Mouse (Mus musculus) myocyte (in vitro differentiated cells): ENCODE measurements at regions not wholly inside any gene's neighbourhood (a gene's known extent, or its start where the extent isn't known, plus 50 kb on each side); places are given as distances from the start of the nearest gene placed in this dataset.

ENCODE experiments used
- H3K27me3 ChIP-seq: one replicate; pipeline ENCODE4 v1.6.1; 2011; ENCODE audit not compliant: control insufficient read depth, insufficient read depth, insufficient read length
- H3K36me3 ChIP-seq: one replicate; pipeline ENCODE4 v1.6.1; 2011; ENCODE audit not compliant: control insufficient read depth, insufficient read depth
- H3K4me2 ChIP-seq: one replicate; pipeline ENCODE4 v1.6.1; 2011; ENCODE audit warnings: low read depth, control low read depth
- H3K4me3 ChIP-seq: one replicate; pipeline ENCODE4 v1.5.1; 2011; ENCODE audit warnings: mild to moderate bottlenecking, control low read depth, moderate library complexity
- H3K79me2 ChIP-seq: one replicate; pipeline ENCODE4 v1.6.1; 2011; ENCODE audit not compliant: control insufficient read depth, insufficient read depth
- H3ac ChIP-seq: one replicate; pipeline ENCODE4 v1.6.1; 2011; ENCODE audit not compliant: control insufficient read depth, insufficient read length
- CEBPB ChIP-seq: IDR thresholded peaks from 2 replicates; pipeline ENCODE4 v1.6.1; 2011; ENCODE audit warnings: mild to moderate bottlenecking, moderate library complexity; ENCODE audit not compliant: poor library complexity, insufficient read depth, severe bottlenecking
- E2F4 ChIP-seq: IDR thresholded peaks from one replicate; pipeline ENCODE4 v1.6.1; 2011; ENCODE audit warnings: mild to moderate bottlenecking, control low read depth, moderate library complexity; ENCODE audit not compliant: insufficient read depth
- MAX ChIP-seq: IDR thresholded peaks from one replicate; pipeline ENCODE4 v1.6.1; 2011; ENCODE audit warnings: low read depth, mild to moderate bottlenecking, control low read depth
- MYOD1 ChIP-seq, 3 experiments: IDR thresholded peaks; one replicate each; pipeline ENCODE4 v1.6.1; 2011; ENCODE audit warnings: control low read depth in 2 of 3, low read depth in 2 of 3, mild to moderate bottlenecking in 2 of 3, moderate library complexity in 1 of 3; ENCODE audit not compliant: insufficient read length in 2 of 3, control insufficient read depth in 1 of 3
- MYOG ChIP-seq, 3 experiments: IDR thresholded peaks; one replicate each; pipeline ENCODE4 v1.6.1; 2011; ENCODE audit warnings: control low read depth in 2 of 3, low read depth in 2 of 3, mild to moderate bottlenecking in 2 of 3; ENCODE audit not compliant: insufficient read length in 2 of 3, control insufficient read depth in 1 of 3, insufficient read depth in 1 of 3
- POLR2A ChIP-seq: IDR thresholded peaks from one replicate; pipeline ENCODE4 v1.6.1; 2011; ENCODE audit warnings: low read depth, mild to moderate bottlenecking, control low read depth, moderate library complexity; ENCODE audit not compliant: insufficient read length
- POLR2AphosphoS2 ChIP-seq: IDR thresholded peaks from one replicate; pipeline ENCODE4 v1.6.1; 2011; ENCODE audit warnings: low read depth, control low read depth; ENCODE audit not compliant: insufficient read length
- REST ChIP-seq: IDR thresholded peaks from one replicate; pipeline ENCODE4 v1.6.1; 2011; ENCODE audit warnings: mild to moderate bottlenecking, control low read depth, moderate library complexity; ENCODE audit not compliant: insufficient read depth, insufficient read length
- SRF ChIP-seq: IDR thresholded peaks from one replicate; pipeline ENCODE4 v1.6.1; 2011; ENCODE audit warnings: low read depth; ENCODE audit not compliant: control insufficient read depth, insufficient read length
- TCF12 ChIP-seq: IDR thresholded peaks from one replicate; pipeline ENCODE4 v1.6.1; 2011; ENCODE audit warnings: mild to moderate bottlenecking, control low read depth; ENCODE audit not compliant: poor library complexity, insufficient read depth, severe bottlenecking
- TCF3 ChIP-seq: IDR thresholded peaks from one replicate; pipeline ENCODE4 v1.6.1; 2011; ENCODE audit warnings: low read depth, control low read depth; ENCODE audit not compliant: insufficient read length
- USF1 ChIP-seq: IDR thresholded peaks from one replicate; pipeline ENCODE4 v1.6.1; 2011; ENCODE audit warnings: low read depth, mild to moderate bottlenecking, control low read depth, moderate library complexity

DNA sequence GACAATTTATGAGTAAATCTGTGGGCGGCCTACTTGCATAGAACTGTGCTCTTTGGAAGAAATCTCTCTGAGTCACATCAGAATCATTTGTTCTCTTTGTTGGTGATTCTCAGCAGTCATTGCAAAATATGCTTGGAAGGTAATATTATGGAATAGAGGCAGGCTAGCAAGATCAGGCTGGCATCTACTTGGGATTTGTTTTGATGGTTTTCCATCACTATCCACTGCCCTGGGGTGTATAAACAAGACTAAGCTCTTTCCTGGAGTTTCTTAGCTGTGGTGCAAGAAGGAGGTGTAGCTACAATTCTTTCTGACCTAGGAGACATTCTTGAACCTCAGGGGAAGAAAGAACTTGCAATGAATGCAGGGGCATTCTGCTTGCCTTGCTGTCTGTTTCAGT, 96.3 kb upstream of the Cyyr1 start:
- no peak overlapping the region for H3K4me2 ChIP-seq
- no peaks in the 10 kb centered on the region for H3K27me3 ChIP-seq
- H3K79me2 ChIP-seq = no peaks in the 10 kb centered on the region
- no peak for TF ChIP-seq TCF3
- no peak for TF ChIP-seq TCF12
- TF ChIP-seq SRF = no peak
- TF ChIP-seq MYOD1 (IDR thresholded peaks at IDR 0.05; ENCODE audit: control insufficient read depth in 1 of 3, insufficient read length in 2 of 3, low read depth in 2 of 3) = no peak
- TF ChIP-seq CEBPB = no peak
- TF ChIP-seq POLR2A = no peak
- H3K36me3 ChIP-seq = no peaks in the 10 kb centered on the region
- H3ac ChIP-seq = no peak overlapping the region
- no peak overlapping the region for H3K4me3 ChIP-seq

DNA sequence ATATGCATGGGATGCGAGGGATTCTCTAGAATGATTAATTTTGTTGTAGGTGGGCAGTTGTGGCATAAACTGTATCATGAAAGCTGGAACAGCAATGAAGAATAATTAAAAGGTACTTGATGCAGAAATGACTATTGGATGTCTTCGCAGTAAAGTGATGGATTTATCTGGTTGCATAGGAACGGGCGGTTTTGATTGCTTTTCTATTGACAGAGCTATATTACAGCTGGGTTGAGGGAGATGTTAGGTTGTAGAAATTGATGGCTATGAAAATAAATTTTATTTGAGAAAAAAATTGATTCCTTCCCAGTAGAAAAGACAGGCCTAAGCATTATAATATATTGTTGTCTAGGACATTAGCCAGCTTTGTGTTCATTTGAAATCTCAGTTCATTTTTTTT, 87.8 kb upstream of the Cyyr1 start:
- TF ChIP-seq POLR2A (no peak), TCF3 (no peak), MYOD1 (IDR thresholded peaks at IDR 0.05; ENCODE audit: control insufficient read depth in 1 of 3, insufficient read length in 2 of 3, low read depth in 2 of 3) (no peak), POLR2AphosphoS2 (no peak), TCF12 (no peak), USF1 (no peak), MYOG (IDR thresholded peaks at IDR 0.05; ENCODE audit: control insufficient read depth in 1 of 3, insufficient read depth in 1 of 3, insufficient read length in 2 of 3, low read depth in 2 of 3) (no peak), SRF (no peak), E2F4 (no peak)
- Histone ChIP-seq H3K79me2 (no peaks in the 10 kb centered on the region), H3K27me3 (no peaks in the 10 kb centered on the region), H3K4me3 (no peak overlapping the region), H3ac (no peak overlapping the region), H3K36me3 (no peaks in the 10 kb centered on the region), H3K4me2 (no peak overlapping the region)

- H3K79me2 ChIP-seq = no peaks in the 10 kb centered on the region
- H3K4me3 ChIP-seq = no peak overlapping the region
- no peaks in the 10 kb centered on the region for H3K36me3 ChIP-seq
- H3ac ChIP-seq = no peak overlapping the region
- no peak overlapping the region for H3K4me2 ChIP-seq
- H3K27me3 ChIP-seq = no peaks in the 10 kb centered on the region
- TF ChIP-seq MAX = no peak
- no peak for TF ChIP-seq E2F4
- TF ChIP-seq CEBPB = no peak
- no peak for TF ChIP-seq USF1
- TF ChIP-seq TCF12 = no peak
- TF ChIP-seq MYOD1 (IDR thresholded peaks at IDR 0.05; ENCODE audit: control insufficient read depth in 1 of 3, insufficient read length in 2 of 3, low read depth in 2 of 3) = no peak
- no peak for TF ChIP-seq POLR2A
- TF ChIP-seq POLR2AphosphoS2 = no peak
- no peak for TF ChIP-seq SRF
- TF ChIP-seq MYOG (IDR thresholded peaks at IDR 0.05; ENCODE audit: control insufficient read depth in 1 of 3, insufficient read depth in 1 of 3, insufficient read length in 2 of 3, low read depth in 2 of 3) = no peak
- no peak for TF ChIP-seq REST
- no peak for TF ChIP-seq TCF3
Observed at GRCm38 (mm10) chr16:85637079-85637478, 83.9 kb upstream of the Cyyr1 start.

- Histone ChIP-seq H3K27me3 (no peaks in the 10 kb centered on the region), H3ac (no peak overlapping the region), H3K79me2 (no peaks in the 10 kb centered on the region), H3K4me2 (no peak overlapping the region), H3K36me3 (no peaks in the 10 kb centered on the region), H3K4me3 (no peak overlapping the region)
- TF ChIP-seq TCF3 (no peak), TCF12 (no peak), E2F4 (no peak), SRF (no peak), MAX (no peak), POLR2AphosphoS2 (no peak), POLR2A (no peak), CEBPB (no peak)
Observed at GRCm38 (mm10) chr16:85629738-85630137, 76.5 kb upstream of the Cyyr1 start.

DNA sequence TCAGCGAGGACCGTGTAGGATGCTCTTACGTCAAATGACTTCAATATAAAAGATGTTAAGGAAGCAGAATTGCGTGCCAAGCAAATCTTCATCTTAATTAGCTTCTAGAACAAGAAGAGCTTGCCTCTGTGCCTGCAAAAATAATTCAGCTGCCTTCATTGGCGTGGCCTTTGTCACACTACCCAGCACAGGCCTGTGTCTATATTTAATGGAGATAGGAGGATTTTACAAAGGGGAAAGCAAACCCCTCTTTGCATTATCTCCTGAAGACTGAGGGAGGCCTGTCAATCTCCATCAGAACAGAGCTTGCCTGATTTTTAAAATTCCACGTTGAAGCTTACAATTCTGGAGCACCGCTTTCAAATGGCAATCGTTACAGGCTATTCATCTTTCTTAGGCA, 71.3 kb upstream of the Cyyr1 start:
- no peak for TF ChIP-seq E2F4
- TF ChIP-seq SRF = no peak
- TF ChIP-seq REST = no peak
- no peak for TF ChIP-seq MYOD1 (IDR thresholded peaks at IDR 0.05; ENCODE audit: control insufficient read depth in 1 of 3, insufficient read length in 2 of 3, low read depth in 2 of 3)
- TF ChIP-seq POLR2AphosphoS2 = no peak
- TF ChIP-seq TCF12 = no peak
- TF ChIP-seq POLR2A = no peak
- TF ChIP-seq CEBPB = no peak
- no peak for TF ChIP-seq TCF3
- TF ChIP-seq USF1 = no peak
- TF ChIP-seq MYOG (IDR thresholded peaks at IDR 0.05; ENCODE audit: control insufficient read depth in 1 of 3, insufficient read depth in 1 of 3, insufficient read length in 2 of 3, low read depth in 2 of 3) = no peak
- TF ChIP-seq MAX = no peak
- H3K4me2 ChIP-seq = no peak overlapping the region
- no peak overlapping the region for H3K4me3 ChIP-seq
- H3K36me3 ChIP-seq = no peaks in the 10 kb centered on the region
- H3K27me3 ChIP-seq = no peaks in the 10 kb centered on the region
- no peak overlapping the region for H3ac ChIP-seq
- no peaks in the 10 kb centered on the region for H3K79me2 ChIP-seq
